Mouse (Mus musculus) testis, postnatal 14 days (tissue): ENCODE results near the gene Eml2.

ENCODE experiments used
- DNase-seq: peaks from one replicate; pipeline ENCODE4 v3.0.0; 2021; ENCODE audit warnings: low spot score

Eml2 gene

DNA sequence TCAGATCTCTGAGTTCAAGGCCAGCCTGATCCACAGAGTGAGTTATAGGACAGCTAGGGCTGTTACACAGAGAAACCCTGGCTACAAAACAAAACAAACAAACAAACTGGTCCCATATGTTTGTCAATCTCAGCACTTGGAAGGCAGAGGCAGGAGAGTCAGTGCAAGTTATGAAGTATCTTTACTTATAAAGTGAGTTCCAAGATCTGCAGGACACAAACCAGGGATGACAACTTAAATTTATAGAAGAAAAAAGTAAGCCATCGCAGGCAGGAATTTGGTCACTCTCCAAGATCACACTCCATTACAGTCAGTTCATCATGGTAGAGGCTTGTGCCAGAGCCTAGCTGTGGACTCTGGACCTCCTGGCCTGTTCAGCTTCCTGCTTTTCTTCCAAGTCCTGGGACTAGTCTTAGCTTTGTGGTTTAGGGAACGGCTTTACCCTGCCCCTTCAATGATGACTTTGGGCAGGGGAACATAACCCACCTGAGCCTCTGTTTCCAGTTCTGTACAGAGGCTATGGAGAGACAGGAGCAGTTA is 53.9 kb downstream of the Eml2 start:
- no peak for DNase-seq

DNA sequence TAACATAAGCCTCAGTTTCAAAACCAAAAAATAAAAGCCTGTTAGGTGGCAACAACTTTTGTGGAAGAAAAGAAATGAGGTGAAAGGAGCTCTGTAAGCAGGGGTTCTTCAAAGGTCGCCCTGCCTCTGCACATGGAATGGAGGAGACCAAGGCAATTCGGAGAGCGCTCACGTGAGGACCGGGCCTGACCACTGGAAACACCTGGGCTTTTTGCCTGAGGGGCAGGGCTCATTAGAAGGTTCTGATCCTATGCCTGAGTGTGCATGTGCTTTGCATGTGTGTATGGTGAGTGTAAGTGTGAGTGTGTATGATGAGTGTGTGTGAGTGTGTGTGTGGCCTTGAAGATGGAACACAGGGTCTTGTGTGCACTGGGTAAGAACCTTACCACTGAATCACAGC is 54.7 kb downstream of the Eml2 start:
- no peak for DNase-seq

DNA sequence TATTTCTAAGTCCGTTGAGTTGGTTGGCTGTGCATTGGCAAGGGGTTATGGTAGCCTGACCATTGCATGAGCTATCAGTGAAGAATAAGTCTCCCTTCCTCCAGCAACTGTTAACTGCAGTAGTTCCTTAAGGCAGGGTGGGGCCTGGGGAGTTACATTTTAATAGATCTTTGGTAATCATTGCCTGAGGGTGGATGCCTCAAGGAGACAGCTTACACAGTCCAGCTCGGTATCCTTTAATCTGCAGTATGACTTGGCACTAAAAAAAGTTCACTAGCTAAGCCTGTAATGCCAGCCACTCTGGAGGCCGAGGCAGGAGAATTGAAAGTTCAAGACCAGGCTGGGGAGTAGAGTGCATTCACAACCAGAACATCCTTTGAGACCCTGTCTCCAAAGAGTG is 55.6 kb downstream of the Eml2 start:
- DNase-seq = no peak

DNA sequence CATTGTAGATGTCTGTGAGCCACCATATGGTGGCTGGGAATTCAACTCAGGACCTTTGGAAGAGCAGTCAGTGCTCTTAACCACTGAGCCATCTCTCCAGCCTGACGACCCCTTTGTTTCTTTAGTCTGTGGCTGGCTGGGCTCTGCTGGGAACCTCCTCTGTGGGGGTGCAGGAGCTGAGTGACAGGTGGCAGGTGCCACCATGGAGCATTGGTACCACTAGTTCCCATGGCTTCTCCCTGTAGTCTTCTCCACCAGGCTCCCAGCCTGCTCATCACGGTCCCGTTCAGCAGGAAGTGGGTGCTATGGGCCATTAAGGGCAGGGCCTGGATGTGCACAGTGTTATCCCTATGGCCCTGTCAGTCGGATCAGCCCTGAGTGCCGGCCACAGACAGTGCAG is 58.4 kb downstream of the Eml2 start:
- DNase-seq = no peak

DNA sequence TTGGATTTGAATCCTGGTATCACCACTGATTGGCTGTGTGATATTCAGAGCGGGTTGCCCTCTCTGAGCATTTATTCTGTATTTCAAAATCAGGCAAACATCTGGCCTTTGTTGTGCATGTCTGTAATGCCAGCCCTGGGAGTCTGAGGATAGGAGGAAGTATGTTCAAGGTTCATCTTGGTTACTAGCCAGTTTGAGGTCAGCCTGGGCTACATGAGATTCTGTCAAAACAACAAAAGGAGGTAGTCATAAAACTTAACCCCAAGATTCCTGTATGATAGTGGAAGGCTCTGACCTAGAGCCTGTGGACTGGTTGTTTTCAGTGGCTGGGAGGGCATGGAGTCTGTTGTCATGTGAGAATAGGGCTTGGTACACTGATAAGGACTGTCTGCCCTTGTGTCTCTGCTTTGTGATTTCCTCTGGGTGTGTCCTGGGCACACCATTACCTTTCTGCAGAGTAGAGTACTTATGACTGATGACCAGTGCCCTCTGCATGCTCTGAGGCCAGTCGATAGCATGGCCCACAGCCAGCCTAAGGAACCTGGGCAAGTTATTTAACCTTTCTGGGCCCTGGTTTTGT is 59.0 kb downstream of the Eml2 start:
- DNase-seq = no peak

DNA sequence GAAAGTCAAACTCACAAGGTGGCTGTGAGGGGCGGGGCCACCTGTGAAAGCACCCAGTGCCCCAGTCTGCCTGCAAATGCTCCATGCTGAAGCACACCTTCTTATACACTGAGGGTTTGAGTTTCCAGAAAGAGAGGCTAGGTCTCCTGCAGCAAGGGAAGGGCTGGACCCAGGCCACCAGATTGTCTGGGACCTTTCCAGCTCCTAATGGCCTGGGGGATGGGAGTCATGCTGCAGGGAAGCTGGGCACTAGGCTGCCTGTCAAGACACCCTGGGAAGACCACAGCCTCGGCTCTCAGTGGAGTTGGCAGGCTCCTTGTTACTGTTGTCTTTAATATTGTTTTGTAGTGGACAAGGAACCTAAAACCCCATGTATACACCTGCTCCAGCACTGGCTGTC is 60.2 kb downstream of the Eml2 start:
- DNase-seq = no peak

DNA sequence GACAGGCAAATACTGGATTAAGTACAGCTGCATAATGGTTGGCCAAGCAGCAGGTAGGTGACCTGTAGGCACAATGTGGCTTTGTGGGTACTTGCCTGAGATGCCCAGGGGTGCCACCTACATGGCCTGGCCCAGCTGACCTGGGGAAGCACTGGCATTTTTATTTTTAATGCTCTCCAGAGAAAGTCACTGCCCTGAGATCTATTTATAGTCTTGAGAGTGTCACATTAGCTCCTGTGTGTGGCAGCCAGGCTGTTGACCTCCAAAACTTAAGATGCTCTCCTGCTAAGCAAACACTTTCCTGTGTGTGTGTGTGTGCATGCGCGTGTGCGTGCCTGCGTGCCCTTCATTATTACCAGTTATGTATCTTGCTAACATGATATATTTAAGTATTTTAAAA is 62.1 kb downstream of the Eml2 start:
- no peak for DNase-seq

DNA sequence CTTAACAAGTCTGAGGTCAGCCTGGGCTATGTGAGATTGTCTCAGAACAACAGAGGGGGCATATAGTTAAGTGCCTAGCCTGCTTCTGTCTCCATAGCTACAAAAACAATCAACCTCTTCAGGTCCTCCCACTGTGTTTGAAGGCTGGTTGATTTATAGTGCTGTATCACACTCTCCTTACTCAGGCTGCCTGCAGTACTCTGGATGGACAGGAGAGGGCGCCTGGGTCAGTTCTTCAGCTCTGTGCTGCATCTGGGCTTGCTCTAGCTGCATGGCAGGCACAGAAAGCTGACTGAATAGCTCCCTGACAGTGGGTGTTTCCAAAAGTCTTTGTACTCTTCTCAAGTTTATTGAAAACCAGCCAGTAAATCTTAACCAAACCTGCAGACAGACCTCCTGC is 63.2 kb downstream of the Eml2 start:
- DNase-seq = peak; percentile 67

DNA sequence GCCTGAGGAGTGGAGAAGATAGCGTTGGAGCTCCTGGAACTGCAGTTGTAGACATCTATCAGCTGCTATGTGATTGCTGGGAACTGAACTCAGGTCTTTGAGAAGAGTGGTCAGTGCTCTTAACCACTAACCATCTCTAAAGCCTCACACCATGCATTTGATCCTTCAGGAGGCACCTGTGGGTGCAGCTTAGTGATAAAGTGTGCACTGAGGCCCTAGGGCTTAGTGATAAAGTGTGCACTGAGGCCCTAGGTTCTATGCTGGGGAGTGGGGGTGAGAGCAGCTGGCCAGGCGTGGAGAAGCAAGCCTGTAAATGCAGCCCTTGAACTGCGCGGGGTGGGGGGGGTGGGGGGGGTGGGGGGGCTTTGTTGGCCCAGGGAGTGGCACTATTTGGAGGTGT is 63.8 kb downstream of the Eml2 start:
- DNase-seq = no peak

DNA sequence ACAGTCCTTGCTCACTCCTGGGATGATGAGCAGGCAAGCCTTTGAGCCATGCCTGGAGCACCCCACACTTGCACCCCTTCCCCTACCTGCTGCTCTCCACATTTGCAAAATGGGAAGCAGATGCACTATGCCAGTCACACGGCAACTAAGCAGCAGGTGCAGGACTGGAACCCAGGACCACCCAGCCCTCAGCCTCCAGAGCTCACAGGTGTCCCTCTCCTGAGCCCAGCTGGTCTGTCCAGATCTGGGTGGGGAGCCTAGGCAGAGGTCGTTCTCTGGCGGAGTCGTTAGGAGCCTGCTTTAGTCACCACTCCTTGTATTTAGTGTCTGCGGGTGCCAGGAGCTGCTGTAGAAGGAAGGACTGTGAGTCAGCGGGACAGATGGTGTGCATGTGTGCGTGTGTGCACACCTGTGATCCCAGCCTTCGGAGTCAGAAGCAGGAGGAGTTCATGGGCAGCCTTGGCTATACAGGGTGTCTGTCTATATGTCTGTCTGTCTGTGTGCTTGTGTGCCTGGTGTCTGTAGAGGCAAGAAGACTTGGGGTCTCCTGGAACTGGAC is 64.8 kb downstream of the Eml2 start:
- DNase-seq = no peak

DNA sequence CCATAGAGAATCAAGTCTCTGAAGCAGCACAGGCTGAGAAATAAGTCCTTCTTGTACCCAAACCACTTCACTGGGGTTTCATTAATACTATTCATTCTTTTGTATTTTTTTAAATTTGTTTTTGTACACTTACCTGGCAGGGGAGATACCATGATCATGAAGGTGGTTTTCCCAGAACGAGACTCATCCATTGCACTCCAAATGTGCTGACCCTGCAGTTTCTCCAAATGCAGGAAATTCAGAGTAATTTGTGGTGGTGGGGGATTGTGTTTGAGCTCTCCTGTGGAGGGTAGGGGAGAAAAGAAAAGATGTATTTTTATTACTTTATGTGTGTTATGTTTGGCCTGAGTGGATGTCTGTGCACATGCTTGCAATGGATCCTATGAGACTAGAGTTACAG is 65.8 kb downstream of the Eml2 start:
- no peak for DNase-seq

DNA sequence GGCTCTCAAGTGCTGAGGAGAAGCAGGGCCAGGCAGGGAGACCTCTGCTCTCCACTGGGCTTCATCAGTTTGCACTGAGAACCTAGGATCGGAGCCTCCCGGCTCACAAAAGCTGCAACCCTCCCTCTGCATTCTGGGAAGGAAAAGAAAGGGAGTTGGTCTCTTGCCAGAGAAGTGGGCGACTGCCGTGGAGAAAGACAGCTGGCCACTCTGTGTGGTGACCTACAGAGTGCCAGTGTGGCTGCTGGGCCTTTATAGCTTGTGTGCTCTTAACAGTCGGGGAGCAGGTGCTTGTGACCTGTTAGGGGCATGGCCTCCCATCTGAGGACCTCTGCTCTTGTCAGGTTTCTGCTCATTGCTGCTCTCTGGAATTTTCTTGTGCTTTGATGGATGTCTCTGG is 67.6 kb downstream of the Eml2 start:
- no peak for DNase-seq

DNA sequence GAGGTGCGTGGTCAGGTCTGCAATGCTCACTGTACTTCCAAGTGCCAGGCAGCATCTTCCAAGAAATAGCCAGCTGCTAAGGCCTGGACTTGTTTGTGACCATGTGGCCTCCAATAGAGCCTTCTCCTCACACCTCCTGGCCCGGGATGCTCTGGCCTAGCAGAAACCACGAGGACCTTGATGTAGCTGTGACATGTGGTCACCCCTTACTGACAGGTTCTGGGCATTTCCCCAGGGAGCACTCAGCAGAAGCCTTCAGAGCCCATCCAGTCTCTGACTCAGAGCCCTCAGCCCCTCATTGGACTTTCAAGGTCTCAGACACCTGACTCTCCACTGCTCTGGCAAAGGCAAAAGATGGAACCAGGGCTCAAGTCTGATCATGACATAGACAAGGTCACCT is 68.9 kb downstream of the Eml2 start:
- DNase-seq = no peak

DNA sequence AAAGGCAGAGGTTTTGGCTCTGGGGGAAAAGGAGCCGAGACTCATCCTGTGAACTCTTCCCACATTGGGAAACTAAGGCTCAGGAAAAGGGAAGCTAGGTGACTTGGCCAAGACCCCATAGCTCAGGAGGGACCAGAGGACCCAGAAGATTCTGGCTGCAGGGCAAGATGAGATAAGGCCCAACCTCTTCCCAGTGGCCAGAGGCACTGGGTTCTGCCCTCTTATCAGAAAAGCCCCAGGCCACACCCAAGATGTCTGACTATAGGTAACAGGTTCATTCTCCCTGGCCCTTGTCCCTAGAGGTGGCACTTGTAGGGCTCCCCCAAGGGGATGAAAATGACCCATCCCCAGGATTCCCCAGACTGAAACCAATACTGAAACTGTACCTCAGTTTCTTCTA is 70.6 kb downstream of the Eml2 start:
- DNase-seq = no peak

DNA sequence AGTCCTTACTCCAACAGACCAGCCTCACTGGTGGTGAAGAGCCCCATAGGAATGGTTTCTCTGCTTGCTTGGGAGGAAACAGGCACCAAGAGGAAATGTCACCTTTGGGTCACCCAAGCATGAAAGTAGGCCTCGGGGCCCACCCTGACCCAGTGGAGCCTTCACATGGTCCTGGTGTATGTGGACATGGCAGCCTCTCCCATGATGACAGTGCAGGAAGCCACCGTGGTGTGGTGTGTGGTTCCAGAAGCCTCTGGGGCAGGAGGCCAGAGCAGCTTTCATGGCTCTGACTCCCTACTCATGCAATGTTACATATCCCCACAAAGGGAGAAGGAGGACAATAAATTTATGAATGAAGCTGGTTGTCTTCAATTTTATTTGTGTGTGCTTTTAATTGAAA is 71.3 kb downstream of the Eml2 start:
- DNase-seq = no peak

DNA sequence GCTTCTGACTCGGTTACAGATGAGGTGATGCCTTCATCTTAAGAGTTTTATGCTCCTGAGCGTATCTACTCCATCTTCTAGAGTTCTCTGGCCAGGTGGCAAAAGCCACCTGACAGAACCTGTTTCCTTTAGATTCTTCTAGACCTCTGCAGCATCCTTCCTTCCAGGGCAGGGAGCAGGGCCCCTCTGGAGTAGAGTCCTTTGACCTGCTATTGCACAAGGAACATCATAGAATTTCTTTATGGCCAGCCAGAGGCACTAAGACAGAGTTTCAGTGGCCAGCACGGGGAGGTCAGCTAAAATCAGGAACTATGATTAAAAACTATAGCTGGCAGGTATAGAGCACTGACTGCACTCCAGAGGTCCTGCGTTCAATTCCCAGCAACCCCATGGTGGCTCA is 75.9 kb downstream of the Eml2 start:
- no peak for DNase-seq

DNA sequence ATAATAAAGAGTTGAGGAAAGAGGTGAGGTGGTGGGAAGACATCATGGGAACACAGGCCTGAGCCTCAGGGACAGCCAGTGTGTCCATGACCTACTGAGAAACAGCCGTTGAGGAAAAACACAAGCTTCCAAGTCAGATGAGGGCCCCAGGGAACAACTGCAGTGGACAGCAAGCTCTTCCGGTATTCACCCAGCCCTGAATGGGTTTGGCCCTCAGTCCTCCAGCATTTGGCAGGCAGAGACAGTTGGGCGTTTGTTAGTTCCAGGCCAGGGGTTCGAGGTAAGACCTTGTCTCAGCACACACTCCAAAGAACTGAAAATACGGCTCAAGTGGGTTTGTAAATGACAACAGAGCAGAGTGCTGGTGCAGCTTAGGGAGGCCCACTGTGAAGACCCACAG is 77.2 kb downstream of the Eml2 start:
- DNase-seq = no peak

DNA sequence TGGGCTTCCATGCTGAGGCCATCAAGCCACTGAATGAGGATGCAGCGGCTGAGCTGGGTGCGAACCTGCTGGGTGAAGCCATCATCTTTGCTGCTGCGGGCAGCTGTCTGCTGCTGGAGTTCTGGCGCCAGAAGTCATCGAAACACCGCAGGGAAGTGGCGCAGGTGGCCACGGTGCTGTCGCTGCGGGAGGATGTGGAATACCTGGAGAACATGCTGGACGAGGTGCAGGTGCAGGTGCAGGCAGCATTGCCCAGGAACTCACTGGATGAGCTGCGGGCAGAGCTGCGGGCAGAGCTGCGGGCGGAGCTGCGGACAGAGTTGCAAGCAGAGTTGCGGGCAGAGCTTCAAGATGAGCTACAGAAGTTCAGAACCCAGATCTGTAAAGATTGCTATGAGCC is 79.2 kb downstream of the Eml2 start:
- DNase-seq = no peak
